Mouse (Mus musculus) left cerebral cortex, adult 2 months (tissue): ENCODE data around the gene Farp1. TPM values are rescaled to one million over a fixed set of nuclear protein-coding genes. Genes with fewer than 3 reads are reported as not detected.

Experiments used
- DNase-seq, 2 experiments: peaks; one replicate each; pipeline ENCODE4 v3.0.0; 2021 to 2022; ENCODE audit warnings: low spot score in 2 of 2, mixed read lengths in 1 of 2; ENCODE audit errors: extremely low spot score in 1 of 2
- H3K27ac ChIP-seq: fragments of 200-600 bp; 2 replicates; pipeline ENCODE4 v1.8.1; 2022
- H3K4me3 ChIP-seq: fragments of 200-600 bp; 2 replicates; pipeline ENCODE4 v1.8.1; 2022
- CTCF ChIP-seq: fragments of 200-600 bp; IDR thresholded peaks from 2 replicates; pipeline ENCODE4 v1.8.1; 2022; ENCODE audit warnings: antibody characterized with exemption, mild to moderate bottlenecking, moderate library complexity
- intact Hi-C: fragments of 180-260 bp; cut with DNase I; formaldehyde crosslinking; loops from one replicate; pipeline ENCODE4 v1.15.1; 2025
- total RNA-seq, 2 experiments: library from RNA; stranded (reverse); gene quantifications; 2 replicates each; pipeline ENCODE4 v1.2.3; 2021

Gene Farp1
- total RNA-seq, 2 experiments from 2014 or later = 142 to 152 TPM

DNA sequence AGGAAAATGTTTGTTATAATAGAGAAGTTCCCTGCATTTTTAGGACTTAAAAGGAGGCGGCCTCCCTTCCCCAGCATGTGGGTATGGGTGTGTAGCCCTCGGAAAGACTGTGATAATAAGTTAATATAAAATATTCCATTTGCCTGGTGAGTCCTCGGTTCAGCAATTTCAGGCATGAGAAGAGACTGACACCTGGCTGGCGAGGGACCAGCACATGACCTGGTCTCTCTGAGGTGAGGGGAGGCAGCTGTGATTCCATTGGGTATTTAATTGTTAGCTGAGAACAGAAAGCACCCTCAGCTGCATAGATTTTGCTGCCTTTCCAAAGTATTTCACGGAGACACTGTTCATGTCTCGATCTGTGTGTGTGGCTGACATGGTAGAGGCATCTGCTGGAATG is 117.8 kb downstream of the Farp1 start:
- intact Hi-C loops = no loop called here
- H3K27ac ChIP-seq = no peak overlapping the region; the same call in 1 of the 2 replicates
- no peak for TF ChIP-seq CTCF

DNA sequence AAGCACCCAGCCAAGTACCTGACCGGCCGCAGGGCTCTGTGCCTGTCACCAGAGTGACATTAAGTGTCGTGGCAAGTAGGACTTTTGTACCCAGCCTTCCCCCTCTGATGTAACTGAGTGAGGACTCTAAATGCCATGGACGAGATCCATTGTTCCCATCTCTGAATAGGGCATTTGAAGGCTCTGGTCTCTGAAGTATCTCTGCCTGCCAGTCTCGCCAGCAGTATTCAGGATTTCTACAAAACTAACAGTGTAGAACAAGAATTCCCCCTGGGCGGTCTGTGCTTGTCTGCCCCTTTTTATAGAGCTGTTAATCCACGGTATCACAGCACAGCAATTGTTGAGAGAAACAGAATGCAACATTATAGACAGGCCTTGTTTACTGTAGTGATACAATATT is 118.3 kb downstream of the Farp1 start:
- no peak for DNase-seq
- Histone ChIP-seq H3K27ac (peak overlapping the region; percentile 7), H3K4me3 (no peak overlapping the region)
- TF ChIP-seq CTCF = no peak
- intact Hi-C loops = no loop called here

More for the DNA sequence above, 117.8 kb downstream of the Farp1 start:
- DNase-seq = no peak
- no peak overlapping the region for H3K4me3 ChIP-seq

- no peak for TF ChIP-seq CTCF
- no peak for DNase-seq
- intact Hi-C loops = no loop called here
Measured at GRCm38 (mm10) chr14:121155173-121155572, 120.2 kb downstream of the Farp1 start.

GRCm38 (mm10) chr14:121158616-121159015 is 123.6 kb downstream of the Farp1 start:
- Histone ChIP-seq H3K4me3 (no peak overlapping the region), H3K27ac (no peak overlapping the region)
- intact Hi-C loops = no loop called here
- no peak for DNase-seq
- TF ChIP-seq CTCF = no peak

More at GRCm38 (mm10) chr14:121155173-121155572, 120.2 kb downstream of the Farp1 start:
- Histone ChIP-seq H3K27ac (no peak overlapping the region), H3K4me3 (no peak overlapping the region)

- TF ChIP-seq CTCF = no peak
- no peak for DNase-seq
- no peak overlapping the region for H3K4me3 ChIP-seq
- no peak overlapping the region for H3K27ac ChIP-seq
- intact Hi-C loops = no loop called here
Measured at GRCm38 (mm10) chr14:121162822-121163221, 127.8 kb downstream of the Farp1 start.

- Histone ChIP-seq H3K4me3 (no peak overlapping the region), H3K27ac (peak overlapping the region; percentile 74)
- no peak for TF ChIP-seq CTCF
- DNase-seq = no peak
- intact Hi-C loops = loop anchor here (2.0 to 5.0 kb wide), 4 partner anchors 82 to 333 kb away; no protein-coding TSS in a partner anchor
Measured at GRCm38 (mm10) chr14:121164866-121165265, 129.9 kb downstream of the Farp1 start.

- no peak overlapping the region for H3K4me3 ChIP-seq
- TF ChIP-seq CTCF = no peak
- no peak for DNase-seq
- intact Hi-C loops = loop anchor here (2.0 to 5.0 kb wide), 4 partner anchors 83 to 333 kb away; no protein-coding TSS in a partner anchor
- H3K27ac ChIP-seq = peak overlapping the region; percentile 74
Measured at GRCm38 (mm10) chr14:121165408-121166037, 130.5 kb downstream of the Farp1 start.

- DNase-seq = no peak
- no peak overlapping the region for H3K4me3 ChIP-seq
- peak overlapping the region; percentile 71 for H3K27ac ChIP-seq
- no peak for TF ChIP-seq CTCF
- intact Hi-C loops = loop anchor here (5.0 kb wide), 3 partner anchors 104 to 334 kb away; no protein-coding TSS in a partner anchor
Measured at GRCm38 (mm10) chr14:121166038-121166436, 131.0 kb downstream of the Farp1 start.

GRCm38 (mm10) chr14:121168716-121169115 is 133.7 kb downstream of the Farp1 start:
- H3K27ac ChIP-seq = peak overlapping the region; percentile 37
- intact Hi-C loops = loop anchor here (5.0 kb wide), 3 partner anchors 106 to 336 kb away; no protein-coding TSS in a partner anchor
- no peak for TF ChIP-seq CTCF
- no peak overlapping the region for H3K4me3 ChIP-seq
- DNase-seq = no peak

DNA sequence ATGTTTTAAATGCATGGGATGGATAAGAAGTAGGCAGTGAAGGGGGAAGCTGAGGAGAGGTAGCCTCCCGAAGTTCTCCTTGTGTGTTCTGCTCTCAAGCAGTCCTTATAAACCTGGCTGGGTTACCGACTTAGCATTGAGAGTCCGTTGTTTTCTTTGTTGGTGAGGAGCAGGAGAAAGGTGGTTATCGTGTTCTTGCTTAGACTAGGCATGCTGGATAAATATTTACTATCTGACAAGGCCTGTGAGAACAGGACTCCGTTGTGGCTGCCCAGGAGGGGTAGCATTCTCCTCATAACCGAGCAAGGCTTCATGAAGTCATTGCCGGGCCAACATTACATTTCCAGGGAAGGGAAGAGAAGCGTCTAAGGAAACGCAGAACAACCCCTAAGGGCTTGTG is 135.3 kb downstream of the Farp1 start:
- Histone ChIP-seq H3K4me3 (no peak overlapping the region), H3K27ac (no peak overlapping the region; the same call in 1 of the 2 replicates)
- TF ChIP-seq CTCF = no peak
- no peak for DNase-seq
- intact Hi-C loops = loop anchor here (5.0 kb wide), 1 partner anchor 133 kb away; the partner anchor contains the start of gene Farp1

DNA sequence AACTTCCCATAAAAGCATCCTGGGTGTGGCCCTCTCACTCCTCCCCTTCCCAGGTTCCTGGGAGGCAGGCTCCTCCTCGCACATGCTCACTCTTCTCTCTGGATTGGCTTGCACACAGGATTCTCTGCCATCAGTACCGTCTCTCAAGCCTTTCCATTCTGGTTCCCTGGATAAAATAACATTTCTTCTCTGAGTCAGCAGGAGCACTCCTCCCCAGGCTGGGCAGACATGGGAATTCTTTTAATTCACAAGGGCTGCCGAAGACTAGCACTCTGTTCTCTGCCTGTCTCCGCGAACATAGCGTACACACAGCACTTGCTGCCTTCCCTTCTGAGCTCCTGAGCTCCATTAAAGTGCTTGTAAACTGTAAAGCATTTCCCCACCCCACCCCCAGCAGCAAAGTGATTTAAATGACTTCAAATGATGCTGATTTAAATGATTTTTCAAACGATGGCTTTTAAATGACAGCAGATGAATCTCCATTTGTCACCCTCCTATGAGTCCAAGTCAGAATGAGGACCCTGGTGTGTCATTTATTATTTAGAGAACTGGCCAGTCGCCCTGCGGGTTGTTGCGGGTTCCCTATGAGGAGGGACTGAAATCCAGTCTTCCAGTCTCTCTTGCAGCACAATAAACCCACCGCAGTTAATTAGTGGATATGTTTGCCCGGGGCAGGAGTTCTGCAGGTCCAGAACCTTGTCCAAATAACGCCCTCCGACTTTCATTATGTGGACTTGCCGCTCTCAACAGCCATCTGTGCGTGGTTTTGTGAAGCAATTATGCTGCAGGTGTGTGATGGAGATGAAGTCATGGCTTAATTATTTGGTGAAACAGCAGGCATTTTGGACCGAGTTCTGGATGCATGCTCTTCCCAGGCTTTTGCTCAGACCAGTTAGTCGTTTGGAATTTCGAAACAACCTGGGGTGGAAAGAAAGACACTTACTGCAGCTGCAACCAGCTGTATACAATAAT is 137.4 kb downstream of the Farp1 start:
- Histone ChIP-seq H3K4me3 (peak overlapping the region; percentile 3; the same call in 1 of the 2 replicates), H3K27ac (peak overlapping the region; percentile 85)
- peak; percentile 47 to 52 for DNase-seq
- intact Hi-C loops = loop anchor here (5.0 kb wide), 1 partner anchor 135 kb away; the partner anchor contains the start of gene Farp1
- TF ChIP-seq CTCF = no peak

- no peak for DNase-seq
- no peak for TF ChIP-seq CTCF
- intact Hi-C loops = no loop called here
- H3K27ac ChIP-seq = no peak overlapping the region
- H3K4me3 ChIP-seq = no peak overlapping the region
Measured at GRCm38 (mm10) chr14:121175385-121175784, 140.4 kb downstream of the Farp1 start.
